Mouse (Mus musculus) lung, adult 2 months (tissue): ENCODE data around the gene Arntl.

Source experiments
- CTCF ChIP-seq: fragments of 200-500 bp; IDR thresholded peaks from 2 replicates; pipeline ENCODE4 v1.5.1; 2011; ENCODE audit warnings: mild to moderate bottlenecking, low read length, control low read depth; ENCODE audit not compliant: insufficient read depth
- POLR2A ChIP-seq: fragments of 200-500 bp; IDR thresholded peaks from 2 replicates; pipeline ENCODE4 v1.6.1; 2011; ENCODE audit warnings: low read depth, mild to moderate bottlenecking, control low read depth, low read length, borderline replicate concordance; ENCODE audit errors: extremely low read depth

DNA sequence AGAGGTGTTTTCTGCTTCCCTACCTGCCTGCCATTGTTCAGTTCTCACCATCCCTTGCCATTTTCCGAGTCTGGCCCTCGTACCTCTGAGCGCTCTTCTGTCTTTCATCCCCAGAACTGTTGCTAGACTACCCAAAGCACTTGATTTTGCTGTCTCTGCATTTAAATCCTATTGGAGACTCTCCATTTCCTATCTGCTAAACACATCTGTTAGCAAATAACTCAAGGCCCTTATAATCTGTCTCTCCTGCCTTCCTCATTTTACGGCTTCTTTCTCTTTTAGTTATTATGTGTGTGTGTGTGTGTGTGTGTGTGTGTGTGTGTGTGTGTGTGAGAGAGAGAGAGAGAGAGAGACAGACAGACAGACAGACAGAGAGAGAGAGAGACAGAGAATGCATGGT lies 90.5 kb downstream of the Arntl start:
- no peak for TF ChIP-seq POLR2A
- no peak for TF ChIP-seq CTCF
